Mouse (Mus musculus) inflammation-experienced regulatory T-cells, adult 6 months (primary cell): Measurements from ENCODE around the gene Cercam. TPM values are rescaled to one million over a fixed set of nuclear protein-coding genes. Genes with fewer than 3 reads are reported as not detected.
A peak's percentile ranks its signal among the peaks of the same experiment; 100 is the strongest.
"Not testable (repeated sequence)": the region's sequence is repeated elsewhere in the genome, so short reads cannot be mapped to it uniquely, and the experiment has no call there.

Source experiments
- ATAC-seq: one replicate; pipeline ENCODE4 v1.8.0; 2017
- polyA plus RNA-seq, 3 experiments: library from polyadenylated mRNA; unstranded; fragments of 100-300 nt; shearing (Covaris generic); gene quantifications; one replicate each; pipeline ENCODE4 v1.2.1; 2017

Gene Cercam
- polyA plus RNA-seq, 3 experiments from 2014 or later = 0.46 to 3.9 (median 0.59) TPM

DNA sequence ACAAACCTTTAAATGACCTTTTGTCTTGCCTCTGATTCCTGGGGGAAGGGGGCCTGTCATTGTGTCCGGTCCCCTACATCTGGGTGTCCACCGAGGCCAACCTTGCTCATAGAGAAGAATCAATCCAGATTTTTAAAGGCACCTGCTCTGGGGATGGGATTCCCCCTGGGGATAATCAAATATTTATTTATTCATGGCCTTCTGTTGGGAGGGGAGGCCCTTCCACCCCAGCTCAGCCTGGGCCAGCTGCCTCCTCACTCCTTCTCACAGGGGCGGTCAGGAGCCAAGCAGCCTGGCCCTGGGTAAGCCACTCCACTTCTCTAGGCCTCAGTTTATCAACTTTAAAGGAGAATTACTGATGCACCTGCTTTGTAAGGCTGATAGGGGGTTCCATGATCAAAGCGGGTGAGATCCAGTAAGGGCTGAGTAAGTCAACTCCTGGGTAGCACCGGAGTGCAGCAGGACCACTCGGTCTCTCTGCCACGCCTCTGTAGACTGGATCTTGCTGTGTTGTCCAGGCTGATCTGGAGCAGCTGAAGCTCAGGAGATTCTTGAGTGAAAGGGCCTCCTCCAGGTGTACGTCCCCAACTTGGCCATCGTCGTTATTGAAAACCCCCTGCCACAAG is 13.3 kb upstream of the Cercam start:
- no peak for ATAC-seq

DNA sequence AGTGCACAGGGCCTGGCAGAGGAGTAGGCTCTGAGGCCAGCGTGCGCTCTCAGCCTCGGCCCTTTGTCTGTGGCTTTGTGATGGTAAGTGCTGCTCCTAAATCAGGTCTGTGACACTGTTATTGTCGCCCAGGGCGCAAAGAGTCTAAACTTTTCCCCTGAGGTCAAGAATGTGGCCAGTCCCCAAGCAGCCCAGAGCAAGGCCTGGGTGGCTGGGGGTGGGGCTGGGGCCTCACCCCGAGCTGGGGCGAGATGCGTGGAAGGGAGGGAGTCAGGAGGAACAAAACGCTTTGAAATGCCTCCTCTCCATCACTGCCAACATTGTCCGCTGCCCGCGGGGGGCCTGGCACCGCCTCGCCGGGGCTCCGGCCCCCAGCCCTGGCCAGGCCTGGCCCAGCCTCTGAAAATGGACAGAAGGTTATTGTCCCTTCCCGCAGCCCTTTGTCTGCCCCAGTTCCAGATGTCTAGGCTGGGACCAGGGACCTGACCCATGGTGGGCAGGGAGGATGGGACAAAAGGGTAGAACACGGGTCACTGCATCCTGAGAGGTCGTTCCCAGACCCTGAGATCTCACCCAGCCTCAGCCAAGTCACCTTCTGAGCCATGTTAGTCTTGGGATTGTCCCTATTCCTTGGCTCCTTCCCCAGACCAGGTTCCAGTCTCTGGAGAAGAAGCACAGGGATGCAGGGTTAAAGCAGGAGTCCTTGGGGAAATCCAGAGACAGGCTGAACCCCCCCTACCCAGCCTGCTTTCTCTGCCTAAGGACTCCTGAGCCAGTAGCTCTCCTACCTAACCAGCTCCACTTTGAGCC is 12.3 kb upstream of the Cercam start:
- ATAC-seq = no peak

GRCm38 (mm10) chr2:29857341-29857740 is 11.6 kb upstream of the Cercam start:
- ATAC-seq = no peak

DNA sequence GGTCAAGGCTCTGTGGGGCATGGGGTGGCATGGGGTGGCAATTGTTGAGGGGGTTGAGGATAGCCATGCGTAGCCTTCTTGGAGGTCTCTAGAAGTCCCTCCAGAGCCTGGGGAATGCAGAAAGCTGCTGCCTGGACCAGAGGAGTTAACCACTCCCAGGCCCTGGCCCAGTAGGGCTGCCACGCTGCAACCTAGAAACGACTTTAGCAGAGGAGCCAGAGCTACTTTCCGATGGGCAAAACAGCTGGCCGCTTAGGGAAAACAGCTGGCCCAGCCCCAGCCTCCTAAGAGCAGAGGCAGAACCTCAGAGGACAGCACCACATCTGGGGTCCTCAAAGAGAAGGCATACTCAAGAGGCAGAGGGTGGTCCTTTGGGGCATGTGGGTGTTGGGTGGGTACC is 11.0 kb upstream of the Cercam start:
- ATAC-seq = no peak

DNA sequence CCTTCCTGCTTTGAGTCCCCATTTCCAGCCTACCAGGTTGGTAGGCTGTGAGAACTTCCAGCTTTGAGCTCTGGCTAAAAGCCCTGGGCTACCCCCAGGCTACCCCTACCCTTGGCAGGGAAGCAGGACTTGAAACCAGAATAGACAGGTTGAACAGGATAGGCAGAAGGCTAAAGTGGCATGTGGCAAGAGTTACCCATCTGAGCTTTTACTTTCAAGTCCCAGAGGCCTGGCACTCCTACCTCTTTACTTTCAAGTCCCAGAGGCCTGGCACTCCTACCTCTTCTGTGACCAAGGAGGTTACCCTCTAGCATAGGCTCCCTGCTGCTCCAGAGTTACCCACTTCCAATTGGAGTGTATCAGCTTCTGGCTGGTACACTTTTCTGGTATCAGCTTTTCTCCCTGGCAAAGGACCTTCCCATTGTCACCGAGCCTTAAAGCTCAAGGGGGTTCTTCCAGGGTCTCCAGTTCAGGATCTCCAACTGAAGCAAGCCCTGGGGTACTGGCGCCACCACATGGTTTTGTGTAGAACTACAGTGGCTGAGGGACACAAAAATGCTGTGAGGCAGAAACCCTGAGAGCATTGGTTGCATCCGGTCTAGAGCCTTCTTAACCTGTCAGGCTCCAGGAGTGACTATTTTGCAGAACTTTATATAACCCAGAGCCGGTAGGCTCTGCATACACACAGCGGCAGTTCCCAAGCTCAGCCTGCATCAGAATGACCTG is 10.1 kb upstream of the Cercam start:
- ATAC-seq = no peak

DNA sequence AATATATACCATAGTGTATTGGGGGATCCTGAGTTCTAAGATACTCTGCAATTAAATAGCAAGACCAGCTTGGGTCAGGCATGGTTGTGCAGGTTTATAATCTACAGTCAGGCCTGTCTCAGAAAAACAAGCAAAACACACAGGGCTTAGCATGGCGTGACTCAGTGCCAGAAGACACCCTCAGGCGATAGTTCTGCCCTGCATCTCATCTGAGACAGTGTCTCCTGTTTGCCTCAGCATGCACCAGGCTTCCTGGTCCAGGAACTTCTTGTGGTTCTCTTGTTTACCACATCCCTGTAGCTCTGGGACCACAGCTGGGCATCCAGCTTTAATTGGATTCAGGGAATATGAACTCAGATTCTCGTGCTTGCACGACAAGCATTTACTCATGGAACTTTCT is 3.8 kb upstream of the Cercam start:
- no peak for ATAC-seq

DNA sequence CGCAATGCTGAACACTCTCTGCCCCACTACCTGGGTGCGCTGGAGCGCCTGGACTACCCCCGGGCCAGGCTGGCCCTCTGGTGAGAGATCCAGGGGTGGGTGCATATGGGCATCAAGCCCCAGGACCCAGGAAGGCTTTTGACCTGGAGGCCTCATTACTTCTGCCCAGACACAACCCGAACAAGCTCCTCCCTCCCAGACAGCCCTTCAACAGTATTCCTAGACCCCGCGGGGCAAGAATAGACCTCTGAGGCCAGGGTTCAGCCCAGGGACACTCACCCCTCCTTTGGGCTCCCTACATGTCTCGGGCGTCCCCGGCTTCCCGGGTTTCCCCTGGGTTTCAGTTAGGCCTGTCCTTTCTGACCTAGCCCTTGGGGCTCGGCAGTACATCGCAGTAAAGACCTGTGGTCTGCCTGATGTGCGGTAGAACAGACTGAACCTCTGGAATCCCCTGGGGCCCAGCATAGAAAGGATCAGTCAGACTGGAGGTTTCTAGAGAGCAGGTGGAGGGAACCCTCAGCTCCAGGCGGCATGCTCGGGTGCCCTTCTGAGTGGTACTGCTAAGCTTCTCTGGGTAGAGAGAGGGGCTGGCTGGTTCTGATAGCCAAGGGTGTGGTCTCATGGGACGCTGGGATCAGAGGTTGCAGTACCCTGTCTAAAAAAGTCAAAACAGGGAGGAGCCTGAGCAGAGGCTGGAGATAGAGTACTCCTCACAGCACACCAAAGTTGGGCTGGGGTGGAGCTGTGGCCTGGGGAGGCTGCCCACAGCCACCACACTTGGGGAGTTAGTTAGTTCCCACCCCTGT is 885 bp downstream of the Cercam start:
- no peak for ATAC-seq

DNA sequence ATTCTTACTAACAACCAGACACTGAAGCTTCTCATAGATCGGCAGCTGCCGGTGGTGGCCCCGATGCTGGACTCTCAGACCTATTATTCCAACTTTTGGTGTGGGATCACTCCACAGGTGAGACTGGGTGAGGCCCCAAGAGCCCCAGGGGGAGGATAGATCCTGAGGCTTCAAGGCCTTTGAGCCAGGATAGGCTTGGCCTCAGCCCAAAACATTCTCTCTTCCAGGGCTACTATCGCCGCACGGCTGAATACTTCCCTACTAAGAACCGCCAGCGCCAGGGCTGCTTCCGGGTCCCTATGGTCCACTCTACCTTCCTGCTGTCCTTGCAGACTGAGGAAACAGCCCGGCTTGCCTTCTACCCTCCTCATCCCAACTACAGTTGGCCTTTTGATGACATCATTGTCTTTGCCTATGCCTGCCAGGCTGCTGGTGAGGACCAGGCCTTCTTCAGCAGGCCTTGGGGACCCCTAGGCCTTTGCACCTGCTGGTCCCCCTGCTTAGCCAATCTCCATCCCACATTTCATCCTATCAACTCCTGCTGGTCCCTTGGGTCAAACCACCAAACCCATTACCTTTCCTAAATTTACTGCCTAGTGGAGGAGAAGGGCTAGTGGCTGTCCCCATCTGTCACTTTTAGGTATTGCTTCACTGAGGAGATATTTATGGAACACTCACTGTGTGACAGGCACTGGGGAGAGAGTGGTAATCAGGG is 3.8 kb downstream of the Cercam start:
- ATAC-seq = no peak

DNA sequence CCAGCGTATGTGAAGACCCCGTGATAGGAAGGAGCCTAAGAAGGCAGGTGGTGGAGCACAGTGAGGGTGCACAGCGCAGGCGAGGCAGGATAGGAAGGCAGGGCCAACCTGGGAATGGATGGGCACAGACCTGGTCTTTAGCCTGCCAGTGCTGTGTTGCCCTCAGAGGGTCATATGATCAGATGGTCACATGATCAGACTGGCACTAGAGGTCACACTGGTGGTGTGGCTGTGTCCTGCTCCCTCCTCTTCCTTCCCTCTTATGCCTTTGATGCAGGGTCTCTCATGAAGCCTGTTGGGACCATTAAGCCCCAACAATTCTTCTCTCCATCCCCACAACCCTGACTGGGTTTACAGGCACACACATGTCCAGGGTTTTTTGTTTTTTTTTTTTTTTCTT is 4.8 kb downstream of the Cercam start:
- no peak for ATAC-seq

- no peak for ATAC-seq
Observed at GRCm38 (mm10) chr2:29878061-29878460, 9.1 kb downstream of the Cercam start.

- ATAC-seq = no peak
Observed at GRCm38 (mm10) chr2:29879191-29879590, 10.2 kb downstream of the Cercam start.

DNA sequence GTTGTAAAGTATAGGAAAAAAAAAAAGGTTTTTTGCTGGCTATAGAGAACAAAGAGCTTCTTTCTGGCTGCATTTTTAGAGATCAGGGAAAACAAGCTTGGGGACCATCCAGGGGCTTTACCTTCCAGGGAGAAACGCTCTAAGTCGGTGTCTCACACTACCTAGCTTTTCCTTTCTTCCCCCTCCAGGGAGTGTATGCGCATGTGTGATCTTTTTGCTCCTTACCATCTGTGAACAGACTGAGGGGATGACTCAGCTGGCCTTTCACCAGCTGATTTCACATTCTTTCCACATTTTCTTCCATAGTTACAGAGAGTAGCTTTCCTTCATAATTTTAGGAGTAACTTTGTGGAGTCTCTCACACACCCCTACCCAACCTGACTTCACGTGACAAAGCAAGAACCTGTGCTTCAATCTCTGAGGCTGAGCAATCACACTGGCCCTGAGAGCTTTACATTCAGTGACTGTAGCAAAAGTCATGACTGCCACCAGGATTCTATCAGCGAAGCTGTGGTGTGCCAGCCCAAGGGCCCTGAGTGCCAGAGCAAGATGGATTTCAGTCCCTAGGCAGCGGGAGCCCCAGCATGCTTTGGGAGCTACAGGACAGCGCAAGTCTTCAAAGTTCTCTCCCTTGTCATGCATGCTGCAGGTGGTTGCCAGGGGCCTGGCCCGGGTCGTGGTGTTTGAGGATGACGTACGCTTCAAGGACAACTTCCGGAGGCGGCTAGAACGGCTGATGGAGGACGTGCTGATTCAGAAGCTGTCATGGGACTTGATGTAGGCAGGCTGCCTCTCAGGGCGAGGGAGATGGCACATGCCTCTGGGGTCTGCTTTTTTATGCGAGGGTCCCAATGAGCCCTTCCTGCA is 11.2 kb downstream of the Cercam start:
- ATAC-seq = no peak

DNA sequence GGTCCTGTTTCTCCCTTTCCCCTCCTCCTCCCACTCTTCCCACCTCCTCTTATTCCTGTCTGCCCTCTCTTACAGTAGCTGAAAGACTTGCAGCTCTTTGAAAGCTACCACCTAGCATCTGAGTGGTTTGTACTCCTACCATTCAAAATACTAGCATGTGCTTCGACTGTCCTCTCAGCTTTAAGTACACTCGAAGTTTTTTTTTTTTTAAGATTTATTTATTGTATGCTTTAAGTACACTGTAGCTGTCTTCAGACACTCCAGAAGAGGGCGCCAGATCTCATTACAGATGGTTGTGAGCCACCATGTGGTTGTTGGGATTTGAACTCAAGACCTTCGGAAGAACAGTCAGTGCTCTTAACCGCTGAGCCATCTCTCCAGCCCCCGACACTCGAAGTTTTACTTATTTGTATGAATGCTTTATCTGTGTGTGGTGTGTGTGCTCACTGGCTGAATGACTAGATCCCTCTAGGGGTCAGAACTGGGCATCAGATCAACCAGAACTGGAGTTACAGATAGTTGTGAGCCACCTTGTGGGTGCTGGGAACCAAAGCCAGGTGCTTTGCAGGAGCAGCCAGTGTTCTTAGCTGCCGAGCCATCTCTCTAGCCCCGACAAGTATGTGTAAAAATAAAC is 17.8 kb downstream of the Cercam start:
- ATAC-seq = not testable (repeated sequence)

DNA sequence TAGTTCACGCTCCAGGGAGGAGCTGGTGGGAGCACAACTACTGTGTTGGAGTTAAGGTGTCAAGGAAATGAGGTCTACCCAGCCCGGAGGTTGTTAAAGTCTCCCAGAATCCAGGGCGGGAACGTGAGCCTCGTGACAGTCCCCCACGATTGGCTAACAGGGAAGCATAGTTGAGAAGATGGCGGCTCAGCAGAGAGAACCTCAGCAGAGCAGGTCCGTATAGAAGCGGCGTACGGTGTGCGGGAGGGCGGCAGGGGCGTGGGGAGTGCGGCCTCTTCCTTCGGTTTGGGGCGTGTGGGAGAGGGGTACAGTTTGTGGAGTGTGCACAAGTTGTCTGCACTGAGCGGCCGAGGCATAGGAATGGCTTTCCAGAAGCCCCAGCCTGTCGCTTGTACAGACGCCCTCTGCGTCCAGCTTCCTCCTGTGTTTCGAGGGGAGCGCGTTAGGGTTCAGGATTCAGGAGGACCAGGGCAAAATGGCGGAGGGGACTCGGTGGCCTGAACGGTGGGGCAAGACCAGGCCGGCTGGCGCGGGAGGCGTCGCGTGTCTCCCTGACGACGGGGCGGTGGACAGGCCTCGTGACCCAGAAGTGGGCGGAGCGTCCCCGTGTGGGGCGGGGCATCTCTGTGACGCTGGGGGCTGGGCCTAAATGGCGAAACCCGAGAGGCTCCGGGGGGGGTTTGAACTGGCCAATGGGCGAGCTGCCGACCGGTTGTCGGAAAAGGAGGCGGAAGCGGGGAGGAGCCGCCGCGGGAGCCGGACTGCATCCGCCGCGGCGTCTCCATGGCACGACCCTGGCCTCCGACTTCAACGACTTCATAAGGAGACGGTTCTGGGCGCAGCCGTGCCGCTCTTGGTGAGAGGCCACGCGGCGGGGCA is 20.3 kb downstream of the Cercam start, which contains the start of gene Odf2:
Gene Odf2 (plus strand): TSS at position 156 of the 879 bp plus-strand sequence.
- ATAC-seq = peak; percentile 94

DNA sequence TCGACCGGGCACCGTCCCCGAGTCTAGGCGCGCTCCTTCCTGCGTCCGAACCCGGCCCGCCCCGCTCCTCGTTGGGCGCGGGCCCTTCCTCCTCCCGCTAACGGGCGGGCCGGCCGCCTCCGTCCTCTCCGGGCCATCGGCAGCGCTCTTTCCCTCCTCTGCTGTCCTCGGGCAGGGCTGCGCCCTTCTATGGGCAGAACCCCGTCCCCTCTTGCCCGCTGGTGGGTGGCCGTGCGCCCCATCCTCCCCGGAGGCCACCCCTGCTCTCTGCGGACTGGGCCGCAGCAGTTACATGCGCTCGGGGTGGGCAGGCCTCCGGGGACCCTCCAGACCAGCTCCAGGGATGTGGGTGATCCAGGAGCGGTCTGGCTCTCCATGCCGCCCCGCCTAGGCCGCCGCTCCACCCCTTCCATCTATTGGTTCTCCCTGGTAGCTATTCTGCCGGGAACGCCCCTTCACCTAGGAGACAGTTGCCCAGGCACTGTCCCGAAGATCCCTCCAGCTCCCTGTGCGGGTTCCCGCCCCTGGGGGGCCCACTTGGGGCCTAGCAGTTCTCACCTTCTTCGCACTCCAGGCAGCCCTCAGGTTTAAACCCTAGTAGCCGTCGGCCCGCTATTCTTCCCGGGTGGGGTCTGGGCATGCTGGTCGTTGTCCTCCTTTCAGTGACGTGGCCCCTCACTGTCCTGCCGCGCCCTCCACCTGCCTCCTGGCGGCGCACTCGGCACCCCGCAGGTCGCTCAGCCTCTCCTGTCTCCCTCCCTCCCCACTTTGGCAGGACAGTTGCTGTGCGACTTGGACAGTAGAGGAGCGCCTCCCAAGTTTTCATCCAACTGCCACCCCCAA is 21.2 kb downstream of the Cercam start:
- peak; percentile 19 for ATAC-seq

GRCm38 (mm10) chr2:29891773-29892172 is 22.8 kb downstream of the Cercam start:
- ATAC-seq = no peak

DNA sequence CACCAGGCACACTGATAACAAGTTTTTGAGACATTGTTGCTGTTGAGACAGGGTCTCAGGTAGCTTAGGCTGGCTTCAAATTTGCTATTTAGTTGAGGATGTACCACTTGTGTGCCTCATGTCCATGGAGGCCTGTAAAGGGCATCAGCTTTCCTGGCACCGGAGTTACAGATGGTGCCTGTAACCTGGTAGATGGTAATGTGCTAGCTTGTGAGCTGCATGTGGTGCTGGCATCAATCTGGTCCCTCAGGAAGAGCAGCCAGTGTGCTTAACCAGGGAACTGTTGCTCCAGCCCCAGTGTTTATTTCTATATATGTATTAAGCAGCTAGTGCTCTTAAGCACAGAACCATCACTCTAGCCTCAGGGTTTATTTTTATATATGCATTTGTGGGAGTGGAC is 27.1 kb downstream of the Cercam start:
- ATAC-seq = no peak

- no peak for ATAC-seq
Observed at GRCm38 (mm10) chr2:29897366-29897765, 28.4 kb downstream of the Cercam start.
